Mouse (Mus musculus): ENCODE results near the gene Fmo6. TPM values are rescaled to one million over a fixed set of nuclear protein-coding genes. Genes with fewer than 3 reads are reported as not detected.

The Fmo6 gene
- polyA plus RNA-seq, 1 experiment: not detected

- H3ac ChIP-seq (ENCODE audit: control insufficient read depth, insufficient read length, low read depth): no peak overlapping the region
- no peaks in the 10 kb centered on the region for H3K79me3 ChIP-seq (ENCODE audit: low read depth)
- H3K36me3 ChIP-seq (ENCODE audit: control insufficient read depth, insufficient read depth): no peaks in the 10 kb centered on the region
- H3K27me3 ChIP-seq (ENCODE audit: control insufficient read depth, insufficient read depth, insufficient read length): peaks cover 1% of the 10 kb centered on the region
- H3K79me2 ChIP-seq (ENCODE audit: control insufficient read depth, insufficient read depth): no peaks in the 10 kb centered on the region
- H3K4me3 ChIP-seq (ENCODE audit: insufficient read depth, poor library complexity, severe bottlenecking): no peak overlapping the region
- TF ChIP-seq MYOD1 (IDR thresholded peaks at IDR 0.05; ENCODE audit: control insufficient read depth, insufficient read length, low read depth): no peak
- no peak for TF ChIP-seq FOSL1 (IDR thresholded peaks at IDR 0.05; ENCODE audit: insufficient read depth, low read length, poor library complexity, severe bottlenecking)
- no peak for TF ChIP-seq CTCF (IDR thresholded peaks at IDR 0.05; ENCODE audit: control insufficient read depth, insufficient read depth, insufficient read length)
- no peak for TF ChIP-seq MYOG (IDR thresholded peaks at IDR 0.05; ENCODE audit: control insufficient read depth, extremely low read depth, insufficient read length)
- TF ChIP-seq USF1 (IDR thresholded peaks at IDR 0.05; ENCODE audit: low read depth): no peak
- no peak for TF ChIP-seq MAX (IDR thresholded peaks at IDR 0.05)
- TF ChIP-seq CEBPB (IDR thresholded peaks at IDR 0.05; ENCODE audit: low read depth): no peak
Measured at GRCm38 (mm10) chr1:162957422-162957821, 20.1 kb upstream of the Fmo6 start.

- Histone ChIP-seq H3K4me3 (ENCODE audit: insufficient read depth, poor library complexity, severe bottlenecking) (no peak overlapping the region), H3K79me2 (ENCODE audit: control insufficient read depth, insufficient read depth) (no peaks in the 10 kb centered on the region), H3K36me3 (ENCODE audit: control insufficient read depth, insufficient read depth) (no peaks in the 10 kb centered on the region), H3K27me3 (ENCODE audit: control insufficient read depth, insufficient read depth, insufficient read length) (no peaks in the 10 kb centered on the region), H3K79me3 (ENCODE audit: low read depth) (no peaks in the 10 kb centered on the region), H3ac (ENCODE audit: control insufficient read depth, insufficient read length, low read depth) (no peak overlapping the region)
- TF ChIP-seq FOSL1 (IDR thresholded peaks at IDR 0.05; ENCODE audit: insufficient read depth, low read length, poor library complexity, severe bottlenecking): no peak
- no peak for TF ChIP-seq MYOD1 (IDR thresholded peaks at IDR 0.05; ENCODE audit: control insufficient read depth, insufficient read length, low read depth)
- TF ChIP-seq CTCF (IDR thresholded peaks at IDR 0.05; ENCODE audit: control insufficient read depth, insufficient read depth, insufficient read length): no peak
- no peak for TF ChIP-seq USF1 (IDR thresholded peaks at IDR 0.05; ENCODE audit: low read depth)
- TF ChIP-seq CEBPB (IDR thresholded peaks at IDR 0.05; ENCODE audit: low read depth): no peak
Measured at GRCm38 (mm10) chr1:162953079-162953478, 15.8 kb upstream of the Fmo6 start.

- no peak overlapping the region for H3K4me3 ChIP-seq (ENCODE audit: insufficient read depth, poor library complexity, severe bottlenecking)
- H3K36me3 ChIP-seq (ENCODE audit: control insufficient read depth, insufficient read depth): no peaks in the 10 kb centered on the region
- H3K27me3 ChIP-seq (ENCODE audit: control insufficient read depth, insufficient read depth, insufficient read length): no peaks in the 10 kb centered on the region
- H3K79me2 ChIP-seq (ENCODE audit: control insufficient read depth, insufficient read depth): no peaks in the 10 kb centered on the region
- H3ac ChIP-seq (ENCODE audit: control insufficient read depth, insufficient read length, low read depth): no peak overlapping the region
- TF ChIP-seq USF1 (IDR thresholded peaks at IDR 0.05; ENCODE audit: low read depth): no peak
- TF ChIP-seq MYOG (IDR thresholded peaks at IDR 0.05; ENCODE audit: control insufficient read depth, extremely low read depth, insufficient read length): no peak
- no peak for TF ChIP-seq CEBPB (IDR thresholded peaks at IDR 0.05; ENCODE audit: low read depth)
- no peak for TF ChIP-seq FOSL1 (IDR thresholded peaks at IDR 0.05; ENCODE audit: insufficient read depth, low read length, poor library complexity, severe bottlenecking)
- H3K79me3 ChIP-seq (ENCODE audit: low read depth): no peaks in the 10 kb centered on the region
Measured at GRCm38 (mm10) chr1:162949763-162950162, 12.4 kb upstream of the Fmo6 start.

GRCm38 (mm10) chr1:162947934-162948333, 10.6 kb upstream of the Fmo6 start:
- no peaks in the 10 kb centered on the region for H3K79me2 ChIP-seq (ENCODE audit: control insufficient read depth, insufficient read depth)
- H3ac ChIP-seq (ENCODE audit: control insufficient read depth, insufficient read length, low read depth): no peak overlapping the region
- peaks cover 3% of the 10 kb centered on the region for H3K27me3 ChIP-seq (ENCODE audit: control insufficient read depth, insufficient read depth, insufficient read length)
- no peaks in the 10 kb centered on the region for H3K79me3 ChIP-seq (ENCODE audit: low read depth)
- no peaks in the 10 kb centered on the region for H3K36me3 ChIP-seq (ENCODE audit: control insufficient read depth, insufficient read depth)
- no peak overlapping the region for H3K4me3 ChIP-seq (ENCODE audit: insufficient read depth, poor library complexity, severe bottlenecking)
- no peak for TF ChIP-seq CTCF (IDR thresholded peaks at IDR 0.05; ENCODE audit: control insufficient read depth, insufficient read depth, insufficient read length)
- TF ChIP-seq MYOG (IDR thresholded peaks at IDR 0.05; ENCODE audit: control insufficient read depth, extremely low read depth, insufficient read length): no peak
- TF ChIP-seq USF1 (IDR thresholded peaks at IDR 0.05; ENCODE audit: low read depth): no peak
- no peak for TF ChIP-seq MAX (IDR thresholded peaks at IDR 0.05)
- no peak for TF ChIP-seq MYOD1 (IDR thresholded peaks at IDR 0.05; ENCODE audit: control insufficient read depth, insufficient read length, low read depth)
- no peak for TF ChIP-seq CEBPB (IDR thresholded peaks at IDR 0.05; ENCODE audit: low read depth)
- no peak for TF ChIP-seq FOSL1 (IDR thresholded peaks at IDR 0.05; ENCODE audit: insufficient read depth, low read length, poor library complexity, severe bottlenecking)

- TF ChIP-seq CEBPB (IDR thresholded peaks at IDR 0.05; ENCODE audit: low read depth): no peak
- no peak for TF ChIP-seq MAX (IDR thresholded peaks at IDR 0.05)
- TF ChIP-seq MYOD1 (IDR thresholded peaks at IDR 0.05; ENCODE audit: control insufficient read depth, insufficient read length, low read depth): no peak
- TF ChIP-seq FOSL1 (IDR thresholded peaks at IDR 0.05; ENCODE audit: insufficient read depth, low read length, poor library complexity, severe bottlenecking): no peak
- no peak for TF ChIP-seq USF1 (IDR thresholded peaks at IDR 0.05; ENCODE audit: low read depth)
- no peak for TF ChIP-seq MYOG (IDR thresholded peaks at IDR 0.05; ENCODE audit: control insufficient read depth, extremely low read depth, insufficient read length)
- TF ChIP-seq CTCF (IDR thresholded peaks at IDR 0.05; ENCODE audit: control insufficient read depth, insufficient read depth, insufficient read length): no peak
- Histone ChIP-seq H3K36me3 (ENCODE audit: control insufficient read depth, insufficient read depth) (no peaks in the 10 kb centered on the region), H3K79me3 (ENCODE audit: low read depth) (no peaks in the 10 kb centered on the region), H3K79me2 (ENCODE audit: control insufficient read depth, insufficient read depth) (no peaks in the 10 kb centered on the region), H3K4me3 (ENCODE audit: insufficient read depth, poor library complexity, severe bottlenecking) (no peak overlapping the region), H3K27me3 (ENCODE audit: control insufficient read depth, insufficient read depth, insufficient read length) (peaks cover 3% of the 10 kb centered on the region), H3ac (ENCODE audit: control insufficient read depth, insufficient read length, low read depth) (no peak overlapping the region)
Measured at GRCm38 (mm10) chr1:162946837-162947558, 9.7 kb upstream of the Fmo6 start.

GRCm38 (mm10) chr1:162943700-162944099, 6.4 kb upstream of the Fmo6 start:
- Histone ChIP-seq H3K36me3 (ENCODE audit: control insufficient read depth, insufficient read depth) (no peaks in the 10 kb centered on the region), H3ac (ENCODE audit: control insufficient read depth, insufficient read length, low read depth) (no peak overlapping the region), H3K4me3 (ENCODE audit: insufficient read depth, poor library complexity, severe bottlenecking) (no peak overlapping the region), H3K79me3 (ENCODE audit: low read depth) (no peaks in the 10 kb centered on the region), H3K27me3 (ENCODE audit: control insufficient read depth, insufficient read depth, insufficient read length) (peaks cover 3% of the 10 kb centered on the region), H3K79me2 (ENCODE audit: control insufficient read depth, insufficient read depth) (no peaks in the 10 kb centered on the region)
- TF ChIP-seq MAX (IDR thresholded peaks at IDR 0.05): no peak
- TF ChIP-seq FOSL1 (IDR thresholded peaks at IDR 0.05; ENCODE audit: insufficient read depth, low read length, poor library complexity, severe bottlenecking): no peak
- TF ChIP-seq CEBPB (IDR thresholded peaks at IDR 0.05; ENCODE audit: low read depth): no peak
- no peak for TF ChIP-seq CTCF (IDR thresholded peaks at IDR 0.05; ENCODE audit: control insufficient read depth, insufficient read depth, insufficient read length)
- TF ChIP-seq MYOD1 (IDR thresholded peaks at IDR 0.05; ENCODE audit: control insufficient read depth, insufficient read length, low read depth): no peak
